Mouse (Mus musculus) cerebellum, adult 18-20 months (tissue): ENCODE data around the gene Gfpt2.
A peak's percentile ranks its signal among the peaks of the same experiment; 100 is the strongest.
"Not testable (repeated sequence)": the region's sequence is repeated elsewhere in the genome, so short reads cannot be mapped to it uniquely, and the experiment has no call there.

ENCODE experiments used
- DNase-seq, 2 experiments: peaks; one replicate each; pipeline ENCODE4 v3.0.0; 2021

Gene Gfpt2

GRCm38 (mm10) chr11:49794342-49795144 is 565 bp downstream of the Gfpt2 start:
- DNase-seq: no peak

DNA sequence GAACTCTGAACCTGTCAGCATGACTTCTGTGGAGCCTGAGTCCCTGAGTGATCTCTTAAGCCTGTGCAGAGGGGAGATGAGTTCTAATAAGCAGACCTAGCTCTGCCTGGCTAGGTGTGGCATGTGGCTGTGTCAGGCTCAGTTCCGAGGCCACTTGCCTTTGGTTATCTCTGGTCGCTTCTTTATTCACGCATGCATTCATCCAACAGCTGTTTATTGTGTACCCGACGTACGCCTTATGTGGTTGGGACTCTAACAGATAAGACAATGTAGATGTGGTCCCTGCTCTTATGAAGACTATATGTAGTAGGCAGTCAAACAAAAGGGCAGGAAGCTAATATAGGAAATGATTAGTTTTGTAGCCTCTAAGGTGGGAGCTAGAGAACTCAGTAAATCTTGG is 5.0 kb downstream of the Gfpt2 start:
- DNase-seq: no peak

DNA sequence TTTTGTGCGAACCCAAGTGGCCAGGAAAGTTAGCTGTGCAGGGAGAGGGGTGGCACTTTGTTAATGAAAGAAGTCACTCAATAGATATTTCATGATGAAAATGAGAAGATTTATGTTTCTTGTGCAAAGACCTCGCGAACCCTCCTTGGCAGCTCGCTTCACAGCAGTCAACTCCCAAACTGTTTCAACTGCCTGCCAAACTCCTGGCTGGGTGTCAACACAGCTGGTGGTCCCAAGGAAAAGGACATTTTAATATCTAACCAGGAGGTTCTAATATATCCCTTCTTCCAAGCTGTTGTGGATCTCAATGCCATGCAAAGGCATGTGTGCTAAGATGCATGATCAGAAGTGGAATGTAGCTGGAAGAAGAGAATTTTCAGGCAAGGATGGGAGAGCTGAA is 7.5 kb downstream of the Gfpt2 start:
- peak in 1 of 2 experiments; percentile 4 for DNase-seq

- DNase-seq: no peak
These were observed 9.8 kb downstream of the Gfpt2 start for GRCm38 (mm10) chr11:49803801-49804200.

DNA sequence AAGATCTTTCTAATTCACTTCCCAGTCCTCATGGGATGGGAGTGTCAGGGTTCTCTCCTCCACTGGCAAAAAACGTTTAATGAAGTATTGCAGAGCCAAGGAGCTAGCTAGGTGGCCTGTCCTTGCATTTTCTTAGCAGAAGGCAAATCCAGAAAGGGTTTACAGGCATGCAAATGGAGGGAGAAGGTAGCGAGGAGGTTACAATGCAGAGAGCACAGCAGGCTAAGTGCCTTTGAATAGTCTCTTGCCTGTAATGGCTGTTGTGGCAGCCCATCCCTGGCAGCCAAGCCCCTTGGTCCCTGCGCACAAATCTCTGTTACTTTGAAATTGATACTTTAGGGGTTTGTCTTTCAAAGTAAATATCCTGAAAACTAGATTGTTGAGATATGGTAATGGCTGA is 12.2 kb downstream of the Gfpt2 start:
- no peak for DNase-seq

GRCm38 (mm10) chr11:49808946-49809345 is 15.0 kb downstream of the Gfpt2 start:
- DNase-seq: no peak

- DNase-seq: not testable (repeated sequence)
These were observed 16.7 kb downstream of the Gfpt2 start for GRCm38 (mm10) chr11:49810696-49811095.

- DNase-seq: no peak
These were observed 17.1 kb downstream of the Gfpt2 start for GRCm38 (mm10) chr11:49811099-49811541.

GRCm38 (mm10) chr11:49811879-49812278 is 17.9 kb downstream of the Gfpt2 start:
- no peak for DNase-seq

- DNase-seq: no peak
These were observed 25.0 kb downstream of the Gfpt2 start for GRCm38 (mm10) chr11:49818869-49819566.

GRCm38 (mm10) chr11:49819676-49820075 is 25.7 kb downstream of the Gfpt2 start:
- no peak for DNase-seq

DNA sequence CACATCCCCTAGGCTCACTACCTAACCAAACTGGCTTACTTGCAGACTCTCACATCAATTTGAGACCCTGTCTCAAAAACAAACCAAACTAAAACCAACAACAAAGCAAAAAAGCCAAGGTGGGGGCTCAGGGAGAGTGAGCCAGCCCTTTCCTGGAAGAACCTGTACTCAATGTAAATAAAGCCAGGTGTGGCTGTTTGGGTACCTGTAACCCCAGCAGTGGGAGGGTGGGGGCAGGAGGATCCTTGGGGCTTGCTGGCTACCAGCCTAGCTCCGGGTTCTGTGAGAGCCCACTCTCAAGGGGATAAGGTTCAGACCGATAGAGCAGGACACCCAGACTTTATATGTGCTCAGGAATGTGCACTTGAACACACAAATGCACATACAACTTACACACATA is 26.9 kb downstream of the Gfpt2 start:
- DNase-seq: no peak

DNA sequence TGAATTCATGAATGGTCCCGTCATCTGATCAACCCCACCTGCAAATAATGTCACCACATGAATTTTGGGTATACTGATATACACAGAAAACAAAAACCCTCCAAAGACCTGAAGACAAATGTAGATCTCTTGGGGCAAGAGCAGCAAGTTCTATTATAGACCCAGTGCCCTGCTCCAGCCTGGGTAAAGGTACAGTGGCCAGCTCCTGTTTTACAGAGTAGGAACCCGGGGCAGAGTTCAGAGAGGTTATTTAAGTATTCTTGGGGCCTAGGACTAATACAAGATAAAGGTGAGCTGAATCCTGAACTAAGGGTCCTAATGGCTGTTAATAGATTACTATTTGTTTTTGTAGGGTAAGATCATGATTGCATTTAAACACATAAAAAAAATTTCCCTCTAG is 27.6 kb downstream of the Gfpt2 start:
- DNase-seq: no peak

- DNase-seq: no peak
These were observed 28.4 kb downstream of the Gfpt2 start for GRCm38 (mm10) chr11:49822337-49822736.

DNA sequence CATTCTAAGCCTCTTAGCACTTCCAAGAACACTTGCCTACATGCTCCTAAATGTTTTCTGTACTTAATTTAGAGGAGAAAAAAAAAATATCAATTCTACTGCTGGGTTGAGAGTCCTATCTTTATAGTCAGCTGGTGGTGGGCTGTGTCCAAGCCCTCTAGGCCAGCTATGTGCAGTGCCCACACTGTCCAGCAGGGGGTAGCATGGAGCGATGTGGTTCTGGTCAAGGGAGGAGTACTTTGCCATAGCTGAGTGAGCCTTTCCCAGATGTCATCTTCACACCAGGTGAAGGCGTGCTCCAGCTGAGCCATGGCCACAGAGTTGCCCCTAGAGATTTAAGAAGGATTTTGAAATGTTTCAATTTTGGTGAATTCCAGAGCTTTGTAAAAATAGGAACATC is 30.9 kb downstream of the Gfpt2 start:
- peak; percentile 40 to 56 for DNase-seq

DNA sequence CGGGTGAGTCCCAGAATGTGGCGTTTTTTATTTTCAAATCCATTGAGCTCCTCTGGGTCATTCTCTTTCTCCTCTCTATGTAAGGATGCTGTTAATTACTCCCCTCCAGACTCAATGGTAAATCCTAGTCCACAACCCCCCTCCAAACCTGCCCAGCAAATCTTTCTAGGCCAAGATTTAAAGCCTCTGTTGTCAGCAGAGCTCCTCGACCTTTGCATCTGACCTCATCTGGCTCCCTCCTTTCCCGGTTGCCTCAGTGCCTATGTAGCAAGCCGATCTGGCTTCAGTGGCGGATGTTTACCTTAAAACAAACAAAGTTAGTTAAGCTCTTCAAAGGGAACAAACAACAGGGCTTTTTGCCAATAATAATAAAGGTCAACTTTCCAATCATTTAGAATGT is 33.3 kb downstream of the Gfpt2 start:
- no peak for DNase-seq

GRCm38 (mm10) chr11:49829176-49829745 is 35.3 kb downstream of the Gfpt2 start:
- no peak for DNase-seq

DNA sequence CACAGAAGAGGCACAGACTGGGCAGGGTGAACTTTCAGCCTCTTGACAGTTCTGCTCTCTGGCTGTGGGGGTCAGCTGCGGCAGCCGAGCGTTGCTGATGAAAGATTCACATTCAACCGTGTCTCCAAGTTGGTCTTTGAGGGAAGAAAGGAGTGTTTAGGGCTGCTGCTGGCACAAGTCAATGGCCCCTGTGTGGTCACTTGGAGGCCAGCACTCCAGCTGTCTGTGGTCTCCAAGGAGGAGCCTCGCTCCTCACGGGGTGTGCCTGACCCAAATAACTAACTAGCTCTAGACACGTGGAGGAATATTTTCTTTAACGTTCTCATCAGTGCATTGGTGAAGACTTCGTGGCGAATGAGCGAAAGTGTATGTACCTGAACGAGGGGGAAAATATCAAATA is 38.0 kb downstream of the Gfpt2 start:
- no peak for DNase-seq

DNA sequence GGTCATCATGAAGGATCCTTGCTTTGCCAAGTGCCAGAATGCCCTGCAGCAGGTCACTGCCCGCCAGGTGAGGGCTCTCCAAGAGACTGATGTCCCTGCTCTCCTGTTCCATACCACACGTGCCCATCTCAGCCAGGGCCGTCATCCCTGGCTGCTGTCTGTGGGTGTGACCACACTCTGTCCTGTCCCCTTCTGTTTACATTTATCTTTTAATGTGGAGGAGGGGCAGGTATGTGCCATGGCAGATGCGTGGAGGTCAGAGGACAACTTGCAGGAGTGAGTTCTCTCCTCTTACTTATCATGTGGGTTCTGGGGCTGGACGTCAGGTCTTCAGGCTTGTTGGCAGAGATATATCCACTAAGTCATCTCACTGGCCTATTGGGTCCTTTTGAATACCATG is 39.0 kb downstream of the Gfpt2 start:
- DNase-seq: no peak

GRCm38 (mm10) chr11:49834248-49834647 is 40.3 kb downstream of the Gfpt2 start:
- DNase-seq: no peak

DNA sequence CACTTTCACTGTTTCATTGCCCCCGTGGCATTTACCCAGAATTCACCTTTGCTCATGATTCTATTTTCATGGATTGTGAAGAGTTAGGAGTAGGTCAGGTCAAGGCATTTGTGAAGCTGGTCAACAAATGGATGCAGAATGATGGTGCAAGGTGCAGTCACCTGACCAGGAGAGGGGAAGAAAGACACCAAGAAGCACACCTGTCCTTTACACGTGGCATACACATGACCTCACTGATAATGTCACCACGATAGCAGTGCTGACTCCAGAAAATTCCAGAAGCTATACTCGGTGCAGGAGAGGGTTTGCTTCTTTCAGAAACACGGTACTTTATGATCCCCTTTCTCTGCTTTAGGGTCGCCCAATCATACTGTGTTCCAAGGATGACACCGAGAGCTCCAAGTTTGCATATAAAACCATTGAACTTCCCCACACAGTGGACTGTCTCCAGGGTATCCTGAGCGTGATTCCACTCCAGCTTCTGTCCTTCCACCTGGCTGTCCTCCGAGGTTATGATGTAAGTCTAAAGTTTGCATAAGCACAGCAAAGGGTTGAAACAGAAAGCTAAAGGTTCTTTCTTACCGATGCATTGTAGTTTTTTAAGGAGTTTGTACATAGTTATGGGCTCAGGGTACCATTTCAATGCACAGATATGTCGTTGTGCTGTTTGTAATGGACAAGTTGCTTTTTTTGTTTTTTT is 41.4 kb downstream of the Gfpt2 start:
- no peak for DNase-seq

DNA sequence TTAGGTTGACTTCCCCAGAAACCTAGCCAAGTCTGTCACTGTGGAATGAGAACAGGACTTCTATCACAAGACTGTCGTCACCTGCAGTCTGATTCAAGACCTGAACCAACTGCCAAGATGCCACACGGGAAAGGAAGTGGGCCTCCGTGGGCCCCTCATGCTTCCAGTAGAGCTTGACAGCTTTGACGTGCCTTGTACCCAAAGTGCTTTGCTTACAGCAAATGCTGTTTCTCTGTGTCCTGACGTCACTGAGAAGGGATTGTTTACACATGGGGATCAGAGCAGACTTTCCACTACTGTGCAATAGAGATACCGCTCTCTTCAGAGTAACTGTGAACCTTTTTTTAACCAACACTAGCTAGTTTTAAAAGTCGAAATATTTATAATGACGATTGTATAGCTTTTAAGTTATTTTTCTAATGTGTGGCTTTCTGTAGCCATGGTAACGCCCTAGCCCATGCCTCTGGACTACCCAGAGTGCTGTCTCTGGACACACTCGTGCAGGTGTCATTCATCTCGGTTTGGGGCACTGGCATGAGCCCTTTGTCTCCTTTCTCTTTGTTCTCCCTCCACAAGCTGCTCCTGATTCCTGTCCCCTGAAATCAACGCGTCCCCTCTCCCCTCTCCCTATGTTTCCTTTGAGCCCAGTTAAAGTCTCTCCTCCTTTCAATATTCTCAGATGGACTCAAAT is 43.9 kb downstream of the Gfpt2 start:
- DNase-seq: no peak

DNA sequence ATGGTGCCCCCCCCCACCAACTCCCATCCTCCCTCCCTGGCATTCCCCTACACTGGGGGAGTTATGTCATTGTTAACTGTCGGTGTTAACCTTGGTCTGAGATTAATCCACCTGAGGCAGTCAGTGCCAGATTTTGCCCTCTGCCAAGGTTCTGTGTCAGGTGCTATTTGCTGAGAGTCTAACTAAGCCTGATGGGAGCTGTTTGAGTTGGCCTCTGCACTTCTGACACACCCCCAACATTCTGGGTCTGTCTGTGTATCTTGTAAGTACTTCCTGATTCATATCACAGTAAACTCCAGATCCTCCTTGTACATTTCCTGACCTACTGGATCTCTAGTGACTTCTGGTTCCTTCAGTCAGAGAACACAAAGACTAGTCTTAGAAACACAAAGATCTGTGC is 46.7 kb downstream of the Gfpt2 start:
- DNase-seq: no peak
